Mouse (Mus musculus): ENCODE measurements around the gene Krt24. TPM values are rescaled to one million over a fixed set of nuclear protein-coding genes. Genes with fewer than 3 reads are reported as not detected.
"Not testable (repeated sequence)": the region's sequence is repeated elsewhere in the genome, so short reads cannot be mapped to it uniquely, and the experiment has no call there.

Krt24 gene
- polyA plus RNA-seq, 1 experiment, result not detected

GRCm38 (mm10) chr11:99265220-99265619, 19.8 kb downstream of the Krt24 start:
- WGBS, result 59% methylated on average over 9 of the region's 9 CpGs
- DNase-seq, result no peak
- TF ChIP-seq POLR2A (IDR thresholded peaks at IDR 0.05; ENCODE audit: borderline replicate concordance, extremely low read depth, low read depth, low read length) (no peak), CTCF (IDR thresholded peaks at IDR 0.05; ENCODE audit: insufficient read depth, low read length) (no peak)
- no peaks in the 10 kb centered on the region for H3K4me1 ChIP-seq (ENCODE audit: control insufficient read depth, insufficient read depth, low read length)
- H3K4me3 ChIP-seq (replicated peaks; ENCODE audit: extremely low read depth, low read depth, low read length), result no peak overlapping the region

GRCm38 (mm10) chr11:99256213-99256612, 28.8 kb downstream of the Krt24 start:
- no peak for DNase-seq
- no peak for TF ChIP-seq POLR2A (IDR thresholded peaks at IDR 0.05; ENCODE audit: borderline replicate concordance, extremely low read depth, low read depth, low read length)
- TF ChIP-seq CTCF (IDR thresholded peaks at IDR 0.05; ENCODE audit: insufficient read depth, low read length), result no peak
- WGBS, result 72% methylated on average over 4 of the region's 4 CpGs
- Histone ChIP-seq H3K4me3 (replicated peaks; ENCODE audit: extremely low read depth, low read depth, low read length) (no peak overlapping the region), H3K4me1 (ENCODE audit: control insufficient read depth, insufficient read depth, low read length) (no peaks in the 10 kb centered on the region)

- TF ChIP-seq POLR2A (IDR thresholded peaks at IDR 0.05; ENCODE audit: borderline replicate concordance, extremely low read depth, low read depth, low read length) (no peak), CTCF (IDR thresholded peaks at IDR 0.05; ENCODE audit: insufficient read depth, low read length) (no peak)
- H3K4me1 ChIP-seq (ENCODE audit: control insufficient read depth, insufficient read depth, low read length), result no peaks in the 10 kb centered on the region
- WGBS, result 85% methylated on average over 8 of the region's 8 CpGs
- no peak overlapping the region for H3K4me3 ChIP-seq (replicated peaks; ENCODE audit: extremely low read depth, low read depth, low read length)
- DNase-seq, result no peak
Measured at GRCm38 (mm10) chr11:99255316-99255715, 29.7 kb downstream of the Krt24 start.

GRCm38 (mm10) chr11:99253893-99254292, 31.2 kb downstream of the Krt24 start:
- 57% methylated on average over 2 of the region's 2 CpGs for WGBS
- DNase-seq, result no peak
- H3K4me3 ChIP-seq (replicated peaks; ENCODE audit: extremely low read depth, low read depth, low read length), result no peak overlapping the region
- TF ChIP-seq POLR2A (IDR thresholded peaks at IDR 0.05; ENCODE audit: borderline replicate concordance, extremely low read depth, low read depth, low read length) (no peak), CTCF (IDR thresholded peaks at IDR 0.05; ENCODE audit: insufficient read depth, low read length) (no peak)
- H3K4me1 ChIP-seq (ENCODE audit: control insufficient read depth, insufficient read depth, low read length), result no peaks in the 10 kb centered on the region

- WGBS, result 70% methylated on average over 8 of the region's 8 CpGs
- Histone ChIP-seq H3K4me3 (replicated peaks; ENCODE audit: extremely low read depth, low read depth, low read length) (no peak overlapping the region), H3K4me1 (ENCODE audit: control insufficient read depth, insufficient read depth, low read length) (no peaks in the 10 kb centered on the region)
- no peak for DNase-seq
- TF ChIP-seq POLR2A (IDR thresholded peaks at IDR 0.05; ENCODE audit: borderline replicate concordance, extremely low read depth, low read depth, low read length) (no peak), CTCF (IDR thresholded peaks at IDR 0.05; ENCODE audit: insufficient read depth, low read length) (no peak)
Measured at GRCm38 (mm10) chr11:99252671-99253070, 32.4 kb downstream of the Krt24 start.

GRCm38 (mm10) chr11:99250666-99251065, 34.4 kb downstream of the Krt24 start:
- H3K4me1 ChIP-seq (ENCODE audit: control insufficient read depth, insufficient read depth, low read length), result no peaks in the 10 kb centered on the region
- TF ChIP-seq CTCF (IDR thresholded peaks at IDR 0.05; ENCODE audit: insufficient read depth, low read length) (no peak), POLR2A (IDR thresholded peaks at IDR 0.05; ENCODE audit: borderline replicate concordance, extremely low read depth, low read depth, low read length) (no peak)
- no peak overlapping the region for H3K4me3 ChIP-seq (replicated peaks; ENCODE audit: extremely low read depth, low read depth, low read length)
- WGBS, result 26% methylated on average over 3 of the region's 3 CpGs
- no peak for DNase-seq

- WGBS, result 43% methylated on average over 5 of the region's 5 CpGs
- TF ChIP-seq POLR2A (IDR thresholded peaks at IDR 0.05; ENCODE audit: borderline replicate concordance, extremely low read depth, low read depth, low read length) (no peak), CTCF (IDR thresholded peaks at IDR 0.05; ENCODE audit: insufficient read depth, low read length) (no peak)
- Histone ChIP-seq H3K4me3 (replicated peaks; ENCODE audit: extremely low read depth, low read depth, low read length) (no peak overlapping the region), H3K4me1 (ENCODE audit: control insufficient read depth, insufficient read depth, low read length) (no peaks in the 10 kb centered on the region)
- no peak for DNase-seq
Measured at GRCm38 (mm10) chr11:99250241-99250640, 34.8 kb downstream of the Krt24 start.

GRCm38 (mm10) chr11:99249115-99249514, 35.9 kb downstream of the Krt24 start:
- peak; percentile 57; the same call in 1 of the 2 replicates for TF ChIP-seq CTCF (IDR thresholded peaks at IDR 0.05; ENCODE audit: insufficient read depth, low read length)
- no peak for TF ChIP-seq POLR2A (IDR thresholded peaks at IDR 0.05; ENCODE audit: borderline replicate concordance, extremely low read depth, low read depth, low read length)
- no peak for DNase-seq
- 59% methylated on average over 4 of the region's 4 CpGs for WGBS

GRCm38 (mm10) chr11:99247916-99248315, 37.1 kb downstream of the Krt24 start:
- 94% methylated on average over 4 of the region's 4 CpGs for WGBS
- H3K4me3 ChIP-seq (replicated peaks; ENCODE audit: extremely low read depth, low read depth, low read length), result no peak overlapping the region
- no peak for TF ChIP-seq POLR2A (IDR thresholded peaks at IDR 0.05; ENCODE audit: borderline replicate concordance, extremely low read depth, low read depth, low read length)
- no peak for TF ChIP-seq CTCF (IDR thresholded peaks at IDR 0.05; ENCODE audit: insufficient read depth, low read length)
- H3K4me1 ChIP-seq (ENCODE audit: control insufficient read depth, insufficient read depth, low read length), result no peaks in the 10 kb centered on the region
- DNase-seq, result no peak

More at GRCm38 (mm10) chr11:99249115-99249514, 35.9 kb downstream of the Krt24 start:
- no peaks in the 10 kb centered on the region for H3K4me1 ChIP-seq (ENCODE audit: control insufficient read depth, insufficient read depth, low read length)
- no peak overlapping the region for H3K4me3 ChIP-seq (replicated peaks; ENCODE audit: extremely low read depth, low read depth, low read length)

- H3K4me3 ChIP-seq (replicated peaks; ENCODE audit: extremely low read depth, low read depth, low read length); DNase-seq; H3K4me1 ChIP-seq (ENCODE audit: control insufficient read depth, insufficient read depth, low read length): not testable (repeated sequence)
- 60% methylated on average over 3 of the region's 3 CpGs for WGBS
Measured at GRCm38 (mm10) chr11:99244519-99244918, 40.5 kb downstream of the Krt24 start.
